Mouse (Mus musculus) C2C12 (cell line): ENCODE results near the gene Zfp446. TPM values are rescaled to one million over a fixed set of nuclear protein-coding genes. Genes with fewer than 3 reads are reported as not detected.

Source experiments
- H3K27me3 ChIP-seq: one replicate; pipeline ENCODE4 v1.6.1; 2011; ENCODE audit not compliant: control insufficient read depth, insufficient read depth, insufficient read length
- H3K36me3 ChIP-seq: one replicate; pipeline ENCODE4 v1.6.1; 2011; ENCODE audit not compliant: control insufficient read depth, insufficient read depth
- H3K4me3 ChIP-seq: one replicate; pipeline ENCODE4 v1.5.1; 2011; ENCODE audit warnings: mild to moderate bottlenecking, control low read depth; ENCODE audit not compliant: poor library complexity, insufficient read depth, severe bottlenecking
- H3K79me2 ChIP-seq: one replicate; pipeline ENCODE4 v1.6.1; 2011; ENCODE audit not compliant: control insufficient read depth, insufficient read depth
- H3K79me3 ChIP-seq: one replicate; pipeline ENCODE4 v1.6.1; 2011; ENCODE audit warnings: low read depth, control low read depth
- H3ac ChIP-seq: one replicate; pipeline ENCODE3; 2011; ENCODE audit warnings: low read depth; ENCODE audit not compliant: control insufficient read depth, insufficient read length
- CEBPB ChIP-seq: IDR thresholded peaks from one replicate; pipeline ENCODE4 v1.6.1; 2011; ENCODE audit warnings: low read depth, mild to moderate bottlenecking, control low read depth, moderate library complexity
- CTCF ChIP-seq: IDR thresholded peaks from one replicate; pipeline ENCODE4 v1.5.1; 2011; ENCODE audit not compliant: control insufficient read depth, insufficient read depth, insufficient read length
- FOSL1 ChIP-seq: IDR thresholded peaks from one replicate; pipeline ENCODE4 v1.8.0; 2011; ENCODE audit warnings: mild to moderate bottlenecking, low read length; ENCODE audit not compliant: poor library complexity, insufficient read depth, severe bottlenecking
- MAX ChIP-seq: IDR thresholded peaks from one replicate; pipeline ENCODE4 v1.6.1; 2011; ENCODE audit warnings: mild to moderate bottlenecking, control low read depth
- MYOD1 ChIP-seq: IDR thresholded peaks from one replicate; pipeline ENCODE4 v1.6.1; 2011; ENCODE audit warnings: low read depth; ENCODE audit not compliant: control insufficient read depth, insufficient read length
- MYOG ChIP-seq: IDR thresholded peaks from one replicate; pipeline ENCODE4 v1.6.1; 2011; ENCODE audit not compliant: control insufficient read depth, insufficient read length; ENCODE audit errors: extremely low read depth
- USF1 ChIP-seq: IDR thresholded peaks from one replicate; pipeline ENCODE4 v1.6.1; 2011; ENCODE audit warnings: low read depth, mild to moderate bottlenecking, control low read depth, moderate library complexity
- polyA plus RNA-seq: library from polyadenylated mRNA; unstranded; fragments of >200 nt; fragmentation: generic; extraction: Trizol; gene quantifications from one replicate; pipeline ENCODE4 v1.2.1, GENCODE M21; 2012; ENCODE audit warnings: missing spikeins

Zfp446 gene
- polyA plus RNA-seq, 1 experiment: 1.7 TPM

DNA sequence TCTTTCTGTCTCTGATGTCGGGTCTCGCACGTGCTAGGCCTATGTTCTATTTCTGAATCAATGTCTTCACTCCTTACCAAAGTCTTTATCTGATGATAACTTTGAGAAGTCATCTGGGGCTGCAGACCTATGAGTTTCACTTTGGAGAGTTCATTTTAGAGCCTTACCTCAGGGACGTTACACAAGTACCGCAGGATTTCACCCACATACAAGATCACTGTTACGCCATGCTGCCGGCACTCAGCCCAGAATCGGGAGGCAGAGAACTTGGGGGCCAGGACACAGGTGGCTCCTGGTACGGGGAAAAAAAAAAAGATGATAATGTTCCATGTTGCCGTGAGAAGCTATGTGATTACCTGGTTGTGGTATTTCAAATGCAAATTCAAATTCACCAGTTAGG is 15.5 kb downstream of the Zfp446 start:
- H3ac ChIP-seq: no peak overlapping the region
- H3K36me3 ChIP-seq: no peaks in the 10 kb centered on the region
- no peaks in the 10 kb centered on the region for H3K27me3 ChIP-seq
- H3K79me2 ChIP-seq: no peaks in the 10 kb centered on the region
- TF ChIP-seq MAX (no peak), MYOD1 (no peak), MYOG (no peak), FOSL1 (no peak), CTCF (no peak), USF1 (no peak), CEBPB (no peak)
- no peaks in the 10 kb centered on the region for H3K79me3 ChIP-seq
- H3K4me3 ChIP-seq: no peak overlapping the region

DNA sequence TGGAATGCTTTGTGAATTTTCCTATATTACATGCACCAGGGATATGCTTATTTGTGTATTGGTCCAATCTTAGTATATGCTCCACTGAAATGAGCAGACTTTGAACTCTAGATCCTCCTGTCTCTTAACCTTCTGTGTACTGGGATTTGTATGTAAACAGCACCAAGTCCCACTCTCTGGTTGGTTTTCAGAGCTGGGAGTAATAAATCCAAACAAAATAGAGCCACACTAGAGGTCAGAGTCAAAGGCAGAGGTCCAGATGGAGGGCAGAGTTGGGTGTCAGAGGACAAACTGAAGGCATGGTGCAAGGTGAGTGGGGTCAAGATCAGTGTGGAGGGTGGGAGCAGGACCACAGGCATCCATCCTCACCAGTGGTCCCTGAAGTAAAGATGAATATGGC is 18.2 kb downstream of the Zfp446 start:
- no peak overlapping the region for H3K4me3 ChIP-seq
- no peaks in the 10 kb centered on the region for H3K27me3 ChIP-seq
- H3ac ChIP-seq: no peak overlapping the region
- no peaks in the 10 kb centered on the region for H3K79me2 ChIP-seq
- H3K79me3 ChIP-seq: no peaks in the 10 kb centered on the region
- no peaks in the 10 kb centered on the region for H3K36me3 ChIP-seq
- no peak for TF ChIP-seq MYOG
- no peak for TF ChIP-seq FOSL1
- TF ChIP-seq MYOD1: no peak
- no peak for TF ChIP-seq CEBPB
- no peak for TF ChIP-seq CTCF

DNA sequence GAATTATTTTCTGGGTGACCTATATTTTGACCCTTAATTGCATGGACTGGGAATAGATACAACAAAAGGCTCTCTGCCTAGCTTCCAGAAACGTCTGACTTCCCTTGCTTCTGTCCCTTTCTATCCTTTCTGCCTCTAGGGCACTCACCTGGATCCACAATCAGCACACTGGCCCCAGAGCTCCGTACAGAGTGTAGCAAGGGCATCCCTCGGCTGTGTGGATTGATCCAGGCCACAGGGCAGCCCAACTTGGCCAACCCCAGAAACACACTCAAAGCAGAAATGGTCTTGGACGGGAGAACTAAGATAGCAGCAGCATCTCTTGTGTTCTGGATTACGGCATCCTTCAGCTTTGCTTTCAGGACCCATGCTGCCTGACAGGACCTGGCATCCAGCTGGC is 19.6 kb downstream of the Zfp446 start:
- H3K36me3 ChIP-seq: no peaks in the 10 kb centered on the region
- no peak overlapping the region for H3ac ChIP-seq
- TF ChIP-seq MAX (no peak), CEBPB (no peak), FOSL1 (no peak), USF1 (no peak), MYOG (no peak), MYOD1 (no peak), CTCF (no peak)
- no peak overlapping the region for H3K4me3 ChIP-seq
- no peaks in the 10 kb centered on the region for H3K27me3 ChIP-seq
- H3K79me3 ChIP-seq: no peaks in the 10 kb centered on the region
- no peaks in the 10 kb centered on the region for H3K79me2 ChIP-seq

DNA sequence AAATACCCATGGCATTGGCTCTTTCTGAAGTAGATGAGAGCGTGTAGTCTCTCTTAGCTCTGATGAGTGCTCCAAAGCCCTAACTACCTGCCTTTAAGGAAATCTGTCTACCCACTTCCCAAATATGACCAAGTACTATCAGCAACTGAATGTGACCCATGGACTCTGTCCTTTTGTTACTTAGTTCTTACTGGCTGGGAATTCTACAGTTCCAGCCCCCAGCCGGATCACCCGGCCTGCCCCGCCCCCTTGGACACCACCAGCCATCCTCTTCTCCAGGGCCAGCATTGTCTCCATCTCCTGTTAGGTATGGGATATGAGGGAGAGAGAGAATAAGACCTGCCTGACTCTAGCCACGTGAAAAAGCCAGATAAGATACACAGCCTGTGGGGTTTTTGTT is 20.4 kb downstream of the Zfp446 start, which contains the start of gene Slc27a5:
Gene Slc27a5 (minus strand): TSS at position 140 of the 400 bp plus-strand sequence.
- no peaks in the 10 kb centered on the region for H3K79me2 ChIP-seq
- H3K4me3 ChIP-seq: no peak within 1 kb of the TSS
- TF ChIP-seq MYOG: no peak
- TF ChIP-seq CTCF: no peak
- no peak for TF ChIP-seq MYOD1
- H3K27me3 ChIP-seq: no peaks in the 10 kb centered on the region
- no peaks in the 10 kb centered on the region for H3K36me3 ChIP-seq
- no peaks in the 10 kb centered on the region for H3K79me3 ChIP-seq
- H3ac ChIP-seq: no peak within 1 kb of the TSS

DNA sequence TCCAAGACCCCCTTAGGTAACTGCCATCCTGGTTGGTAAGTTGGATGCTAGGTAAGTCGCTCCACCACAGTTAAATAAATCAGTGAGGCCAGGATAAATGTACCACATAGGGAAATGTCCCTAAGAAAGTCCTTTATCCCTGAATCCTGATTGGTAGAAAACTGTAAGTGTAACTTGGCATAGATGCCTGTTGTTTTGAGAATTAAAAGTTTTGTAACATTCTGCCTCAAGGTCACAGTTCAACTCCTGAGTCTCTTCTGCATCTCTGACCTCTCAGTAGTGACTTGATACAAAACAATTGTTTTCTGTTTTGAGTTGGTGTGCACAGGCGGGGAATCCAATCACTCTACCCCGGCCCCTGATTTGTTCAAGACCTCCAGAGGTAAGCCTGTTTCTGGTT is 21.2 kb downstream of the Zfp446 start, which contains the start of gene Trim28:
Gene Trim28 (plus strand): TSS at position 264 of the 400 bp plus-strand sequence.
- Histone ChIP-seq H3K4me3 (no peak within 1 kb of the TSS), H3K36me3 (no peaks in the 10 kb centered on the region), H3K27me3 (no peaks in the 10 kb centered on the region), H3K79me2 (no peaks in the 10 kb centered on the region), H3ac (no peak within 1 kb of the TSS), H3K79me3 (no peaks in the 10 kb centered on the region)
- TF ChIP-seq USF1 (no peak), MYOD1 (no peak), FOSL1 (no peak), CTCF (no peak), MAX (no peak), MYOG (no peak), CEBPB (no peak)

DNA sequence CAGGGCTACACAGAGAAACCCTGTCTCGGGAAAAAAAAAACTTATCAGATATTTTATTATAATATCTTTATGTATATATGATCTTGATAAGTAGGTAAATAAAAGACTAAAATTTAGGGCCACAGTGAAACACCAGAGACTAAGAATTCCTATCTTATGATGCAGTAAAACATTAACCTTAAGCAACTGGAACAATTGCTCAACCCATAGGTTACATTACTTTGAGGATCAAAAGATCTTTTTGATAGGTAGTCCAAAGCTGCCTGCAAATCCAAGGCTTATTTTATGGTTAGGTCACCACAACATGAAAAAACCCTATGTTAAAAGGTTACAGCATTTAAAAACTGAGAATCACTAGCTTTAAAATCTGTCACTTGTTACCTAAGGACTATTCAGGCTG is 23.9 kb downstream of the Zfp446 start:
- Histone ChIP-seq H3K79me2 (no peaks in the 10 kb centered on the region), H3K4me3 (no peak overlapping the region), H3ac (no peak overlapping the region), H3K27me3 (no peaks in the 10 kb centered on the region), H3K79me3 (peaks cover 2% of the 10 kb centered on the region), H3K36me3 (peaks cover 10% of the 10 kb centered on the region)
- TF ChIP-seq USF1 (no peak), MAX (no peak), MYOD1 (no peak), CTCF (no peak), CEBPB (no peak), MYOG (no peak), FOSL1 (no peak)
